Mouse (Mus musculus): Measurements from ENCODE around the gene Map2k1.

Map2k1 gene

GRCm38 (mm10) chr9:64160471-64160870, 93.0 kb downstream of the Map2k1 start:
- no peak for DNase-seq (ENCODE audit: low read depth, low spot score)

- DNase-seq (ENCODE audit: low read depth, low spot score) = no peak
These were observed 96.8 kb downstream of the Map2k1 start for GRCm38 (mm10) chr9:64156641-64157040.

GRCm38 (mm10) chr9:64139879-64140278, 113.6 kb downstream of the Map2k1 start:
- DNase-seq (ENCODE audit: low read depth, low spot score) = no peak

- peak; percentile 30 for DNase-seq (ENCODE audit: low read depth, low spot score)
These were observed 114.5 kb downstream of the Map2k1 start for GRCm38 (mm10) chr9:64138896-64139295.

All from retina, postnatal 7 days (tissue).